Mouse (Mus musculus) kidney, embryonic 16.5 days (tissue): Measurements from ENCODE around the gene Cdhr3. TPM values are rescaled to one million over a fixed set of nuclear protein-coding genes. Genes with fewer than 3 reads are reported as not detected.

Experiments used
- ATAC-seq: fragments of 200-750 bp; cut with Nextera tagmentation; 2 replicates; pipeline ENCODE4 v1.8.0; 2017; ENCODE audit warnings: moderate TSS enrichment; ENCODE audit not compliant: low FRiP score, low TSS enrichment
- H3K27ac ChIP-seq: fragments of 300-500 bp; sonication (generic); 2 replicates; pipeline ENCODE4 v1.5.1; 2014; ENCODE audit warnings: low read length
- H3K27me3 ChIP-seq: fragments of 300-500 bp; sonication (generic); 2 replicates; pipeline ENCODE4 v1.6.1; 2014; ENCODE audit warnings: low read length, control low read depth, mixed read lengths; ENCODE audit not compliant: insufficient read depth
- H3K36me3 ChIP-seq: fragments of 300-500 bp; sonication (generic); 2 replicates; pipeline ENCODE4 v1.6.1; 2014; ENCODE audit warnings: low read length, control low read depth, mixed read lengths; ENCODE audit not compliant: insufficient read depth
- H3K4me1 ChIP-seq: fragments of 300-500 bp; sonication (generic); 2 replicates; pipeline ENCODE4 v1.6.1; 2014; ENCODE audit warnings: low read length, control low read depth, mixed read lengths; ENCODE audit not compliant: insufficient read depth
- H3K4me2 ChIP-seq: fragments of 300-500 bp; sonication (generic); replicated peaks from 2 replicates; pipeline ENCODE4 v1.6.1; 2014; ENCODE audit warnings: low read depth, low read length
- H3K4me3 ChIP-seq: fragments of 300-500 bp; sonication (generic); 2 replicates; pipeline ENCODE4 v1.5.1; 2014; ENCODE audit warnings: mild to moderate bottlenecking, low read length
- H3K9ac ChIP-seq: fragments of 300-500 bp; sonication (generic); replicated peaks from 2 replicates; pipeline ENCODE4 v1.6.1; 2014; ENCODE audit warnings: low read length
- H3K9me3 ChIP-seq: fragments of 300-500 bp; sonication (generic); 2 replicates; pipeline ENCODE4 v1.6.1; 2016; ENCODE audit warnings: low read length, control low read depth
- WGBS: fragments of 180-500 bp; shearing (Covaris S2); extraction: QIAGEN DNeasy Blood & Tissue Kit; methylation state at CpG from one replicate; pipeline ENCODE4 v1.1.7; 2014; 5-methylcytosine and 5-hydroxymethylcytosine counted together
- polyA plus RNA-seq: library from polyadenylated mRNA; unstranded; fragments of >200 nt; fragmentation: Nextera tagmentation; extraction: Ambion mirVana; gene quantifications from 2 replicates; pipeline ENCODE4 v1.2.1, GENCODE M21; 2015

Gene Cdhr3
- polyA plus RNA-seq, result 0.05 TPM in 1 of 2 replicates, not detected in the other

GRCm38 (mm10) chr12:33092775-33093174, at the start of gene Cdhr3:
Gene Cdhr3 (minus strand): TSS chr12:33092875.
- H3K4me2 ChIP-seq, result no peak within 1 kb of the TSS
- H3K27me3 ChIP-seq, result no peaks in the 10 kb centered on the region
- H3K9me3 ChIP-seq, result no peaks in the 10 kb centered on the region
- no peak for ATAC-seq
- H3K36me3 ChIP-seq, result no peaks in the 10 kb centered on the region
- H3K9ac ChIP-seq, result no peak within 1 kb of the TSS
- H3K4me1 ChIP-seq, result no peaks in the 10 kb centered on the region
- H3K27ac ChIP-seq, result no peak within 1 kb of the TSS
- no peak within 1 kb of the TSS for H3K4me3 ChIP-seq
- 59% methylated on average over 6 of the region's 6 CpGs for WGBS

- H3K36me3 ChIP-seq, result no peaks in the 10 kb centered on the region
- H3K27me3 ChIP-seq, result no peaks in the 10 kb centered on the region
- ATAC-seq, result peak; percentile 39; the same call in 1 of the 2 replicates
- no peaks in the 10 kb centered on the region for H3K4me1 ChIP-seq
- no peaks in the 10 kb centered on the region for H3K9me3 ChIP-seq
- H3K4me3 ChIP-seq, result no peak overlapping the region
- H3K4me2 ChIP-seq, result no peak overlapping the region
- 51% methylated on average over 3 of the region's 3 CpGs for WGBS
- H3K9ac ChIP-seq, result no peak overlapping the region
- H3K27ac ChIP-seq, result no peak overlapping the region
Measured at GRCm38 (mm10) chr12:33139083-33139482, 46.4 kb upstream of the Cdhr3 start.

DNA sequence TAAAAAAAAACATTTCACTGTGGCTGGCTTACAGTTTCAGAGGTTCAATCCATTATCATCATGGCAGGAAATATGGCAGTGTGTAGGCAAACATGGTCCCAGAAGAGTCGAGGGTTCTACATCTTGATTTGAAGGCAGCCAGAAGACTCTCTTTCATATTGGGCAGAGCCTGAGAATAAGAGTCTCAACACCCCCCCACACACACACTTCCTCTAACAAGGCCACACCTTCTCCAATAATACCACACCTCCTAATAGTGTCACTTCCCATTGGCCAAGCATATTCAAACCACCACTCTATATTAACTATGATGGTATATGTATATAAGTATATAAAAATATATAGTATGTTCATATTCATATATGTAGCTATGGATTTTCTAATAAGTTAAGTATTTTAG, 45.2 kb upstream of the Cdhr3 start:
- Histone ChIP-seq H3K27me3 (no peaks in the 10 kb centered on the region), H3K9me3 (no peaks in the 10 kb centered on the region), H3K36me3 (no peaks in the 10 kb centered on the region), H3K4me3 (no peak overlapping the region), H3K27ac (no peak overlapping the region), H3K9ac (no peak overlapping the region), H3K4me1 (no peaks in the 10 kb centered on the region), H3K4me2 (no peak overlapping the region)
- WGBS, result 75% methylated on average over 1 of the region's 1 CpGs
- ATAC-seq, result no peak

DNA sequence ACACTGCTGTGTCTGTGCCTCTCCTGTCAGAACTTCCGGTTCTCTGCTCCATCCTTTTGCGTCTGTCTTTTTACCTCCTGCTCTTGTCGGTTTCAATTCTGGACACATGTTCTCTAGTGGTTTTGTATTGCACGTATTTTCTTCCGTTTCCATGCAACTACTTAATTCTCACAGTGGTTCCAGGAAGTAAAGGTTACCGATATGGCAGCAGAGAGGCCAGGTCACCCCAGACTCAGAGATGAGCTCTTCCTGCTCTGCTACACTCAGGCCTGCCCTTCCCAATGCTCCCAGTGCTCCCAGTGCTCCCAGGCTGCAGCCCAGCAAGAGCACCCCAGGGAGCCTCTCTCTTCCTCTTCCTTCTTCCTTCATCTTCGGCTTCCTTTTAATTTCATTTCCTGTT, 39.1 kb upstream of the Cdhr3 start:
- Histone ChIP-seq H3K4me1 (no peaks in the 10 kb centered on the region), H3K4me3 (no peak overlapping the region), H3K36me3 (no peaks in the 10 kb centered on the region), H3K4me2 (no peak overlapping the region), H3K9me3 (no peaks in the 10 kb centered on the region), H3K9ac (no peak overlapping the region), H3K27ac (no peak overlapping the region), H3K27me3 (no peaks in the 10 kb centered on the region)
- no peak for ATAC-seq
- 48% methylated on average over 7 of the region's 7 CpGs for WGBS

DNA sequence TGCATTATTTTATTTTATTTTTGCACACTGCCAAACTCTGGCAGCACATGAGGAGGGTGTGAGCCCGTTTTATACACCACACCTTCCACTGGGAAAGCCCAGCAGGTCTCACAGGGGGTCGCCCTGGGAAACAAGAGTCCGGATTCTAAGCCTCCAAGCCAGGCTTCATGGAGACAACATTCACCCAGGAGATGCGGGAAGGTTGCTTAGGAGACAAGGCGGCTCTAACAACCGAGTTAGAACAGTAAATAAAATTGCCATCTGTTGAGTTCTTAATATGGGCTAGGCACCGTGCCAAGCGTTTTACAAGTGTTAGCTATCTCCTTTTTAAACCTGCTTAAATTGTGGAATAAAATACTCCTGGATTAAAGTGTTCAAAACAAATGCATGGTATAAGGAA, 37.7 kb upstream of the Cdhr3 start:
- ATAC-seq, result no peak
- Histone ChIP-seq H3K4me2 (no peak overlapping the region), H3K9ac (no peak overlapping the region), H3K4me3 (no peak overlapping the region), H3K9me3 (no peaks in the 10 kb centered on the region), H3K27ac (no peak overlapping the region), H3K27me3 (no peaks in the 10 kb centered on the region), H3K4me1 (no peaks in the 10 kb centered on the region), H3K36me3 (no peaks in the 10 kb centered on the region)
- WGBS, result 54% methylated on average over 8 of the region's 8 CpGs

GRCm38 (mm10) chr12:33129410-33129809, 36.7 kb upstream of the Cdhr3 start:
- no peaks in the 10 kb centered on the region for H3K36me3 ChIP-seq
- H3K4me1 ChIP-seq, result no peaks in the 10 kb centered on the region
- no peaks in the 10 kb centered on the region for H3K27me3 ChIP-seq
- no peak overlapping the region for H3K4me2 ChIP-seq
- 16% methylated on average over 4 of the region's 4 CpGs for WGBS
- H3K9ac ChIP-seq, result no peak overlapping the region
- H3K4me3 ChIP-seq, result no peak overlapping the region
- no peaks in the 10 kb centered on the region for H3K9me3 ChIP-seq
- H3K27ac ChIP-seq, result no peak overlapping the region
- no peak for ATAC-seq

GRCm38 (mm10) chr12:33128702-33129101, 36.0 kb upstream of the Cdhr3 start:
- Histone ChIP-seq H3K27ac (no peak overlapping the region), H3K27me3 (no peaks in the 10 kb centered on the region), H3K36me3 (no peaks in the 10 kb centered on the region), H3K4me2 (no peak overlapping the region), H3K4me1 (no peaks in the 10 kb centered on the region), H3K4me3 (no peak overlapping the region), H3K9ac (no peak overlapping the region), H3K9me3 (no peaks in the 10 kb centered on the region)
- no peak for ATAC-seq
- whole genome bisulfite sequencing, result 77% methylated on average over 7 of the region's 7 CpGs

DNA sequence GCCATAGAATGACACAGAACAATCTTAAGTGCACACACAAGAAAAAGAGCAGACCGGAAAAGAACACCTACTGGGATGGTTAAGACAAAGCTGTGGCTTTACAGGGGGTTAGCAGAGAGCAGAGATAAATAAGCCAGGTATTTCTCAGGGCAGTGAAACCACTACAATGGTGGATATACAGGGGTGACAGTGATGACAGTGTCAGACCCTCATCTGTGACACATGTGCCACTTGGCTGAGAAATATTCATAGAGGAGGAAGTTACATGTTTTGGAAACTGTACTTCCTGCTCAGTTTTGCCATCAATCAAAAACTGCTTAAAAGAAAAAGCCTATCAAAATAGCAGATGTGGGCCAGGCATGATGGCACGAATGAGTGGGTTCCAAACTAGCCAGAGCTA, 35.4 kb upstream of the Cdhr3 start:
- Histone ChIP-seq H3K9me3 (no peaks in the 10 kb centered on the region), H3K27ac (no peak overlapping the region), H3K4me3 (no peak overlapping the region), H3K4me1 (no peaks in the 10 kb centered on the region), H3K36me3 (no peaks in the 10 kb centered on the region), H3K9ac (no peak overlapping the region), H3K4me2 (no peak overlapping the region), H3K27me3 (no peaks in the 10 kb centered on the region)
- 76% methylated on average over 2 of the region's 2 CpGs for WGBS
- no peak for ATAC-seq

- Histone ChIP-seq H3K4me2 (no peak overlapping the region), H3K27me3 (no peaks in the 10 kb centered on the region), H3K9me3 (no peaks in the 10 kb centered on the region), H3K4me1 (no peaks in the 10 kb centered on the region), H3K27ac (no peak overlapping the region), H3K4me3 (no peak overlapping the region), H3K36me3 (no peaks in the 10 kb centered on the region), H3K9ac (no peak overlapping the region)
- no peak for ATAC-seq
Measured at GRCm38 (mm10) chr12:33126243-33126642, 33.6 kb upstream of the Cdhr3 start.

GRCm38 (mm10) chr12:33125594-33126227, 33.0 kb upstream of the Cdhr3 start:
- no peak for ATAC-seq
- Histone ChIP-seq H3K4me3 (no peak overlapping the region), H3K9me3 (no peaks in the 10 kb centered on the region), H3K27ac (no peak overlapping the region), H3K27me3 (no peaks in the 10 kb centered on the region), H3K4me2 (no peak overlapping the region), H3K36me3 (no peaks in the 10 kb centered on the region), H3K4me1 (no peaks in the 10 kb centered on the region), H3K9ac (no peak overlapping the region)
- 80% methylated on average over 9 of the region's 9 CpGs for WGBS
